Mouse (Mus musculus): ENCODE measurements around the gene Fam161b. TPM values are rescaled to one million over a fixed set of nuclear protein-coding genes. Genes with fewer than 3 reads are reported as not detected.

Gene Fam161b
- polyA plus RNA-seq, 1 experiment from 2014 or later = 19.9 TPM

- H3K9me3 ChIP-seq (ENCODE audit: control insufficient read depth, low read length) = no peaks in the 10 kb centered on the region
- H3K9ac ChIP-seq (replicated peaks; ENCODE audit: low read depth, low read length) = no peak overlapping the region
- no peak for ATAC-seq (ENCODE audit: low read depth)
- peaks cover 3% of the 10 kb centered on the region; the same call in 1 of the 2 replicates for H3K36me3 ChIP-seq (ENCODE audit: control insufficient read depth, insufficient read depth, low read length)
- no peaks in the 10 kb centered on the region for H3K27me3 ChIP-seq (ENCODE audit: control insufficient read depth, insufficient read depth, low read length)
- H3K27ac ChIP-seq (ENCODE audit: low read depth, low read length) = no peak overlapping the region
- WGBS = 92% methylated on average over 5 of the region's 5 CpGs
- no peak overlapping the region for H3K4me2 ChIP-seq (ENCODE audit: low read depth, low read length)
- H3K4me1 ChIP-seq (ENCODE audit: control insufficient read depth, insufficient read depth, low read length) = no peaks in the 10 kb centered on the region
- no peak overlapping the region for H3K4me3 ChIP-seq (ENCODE audit: low read depth, low read length)
Measured at GRCm38 (mm10) chr12:84304101-84304500, 57.5 kb downstream of the Fam161b start.

- Histone ChIP-seq H3K36me3 (ENCODE audit: control insufficient read depth, insufficient read depth, low read length) (peaks cover 3% of the 10 kb centered on the region; the same call in 1 of the 2 replicates), H3K9me3 (ENCODE audit: control insufficient read depth, low read length) (no peaks in the 10 kb centered on the region), H3K4me2 (ENCODE audit: low read depth, low read length) (no peak overlapping the region), H3K27me3 (ENCODE audit: control insufficient read depth, insufficient read depth, low read length) (no peaks in the 10 kb centered on the region), H3K27ac (ENCODE audit: low read depth, low read length) (no peak overlapping the region), H3K9ac (replicated peaks; ENCODE audit: low read depth, low read length) (no peak overlapping the region), H3K4me3 (ENCODE audit: low read depth, low read length) (no peak overlapping the region), H3K4me1 (ENCODE audit: control insufficient read depth, insufficient read depth, low read length) (no peaks in the 10 kb centered on the region)
- ATAC-seq (ENCODE audit: low read depth) = no peak
- WGBS = 99% methylated on average over 2 of the region's 2 CpGs
Measured at GRCm38 (mm10) chr12:84299265-84299664, 62.4 kb downstream of the Fam161b start.

DNA sequence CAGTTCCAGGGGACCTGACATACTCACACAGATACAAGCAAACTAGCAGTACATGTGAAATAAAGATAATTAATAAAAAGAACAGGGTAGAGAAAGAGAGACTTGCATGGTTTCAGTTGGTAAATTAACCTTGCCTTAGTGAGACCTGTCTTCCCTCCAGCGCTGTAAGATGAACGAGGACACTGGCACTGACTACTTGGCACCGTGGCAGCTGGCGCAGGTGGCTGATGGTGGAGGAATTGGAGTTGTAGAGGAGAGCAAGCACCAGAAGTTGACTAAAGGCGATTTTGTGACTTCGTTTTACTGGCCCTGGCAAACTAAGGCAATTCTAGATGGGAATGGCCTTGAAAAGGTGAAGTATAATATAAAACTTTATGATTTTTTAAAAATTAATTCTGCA is 63.8 kb downstream of the Fam161b start:
- peaks cover 3% of the 10 kb centered on the region; the same call in 1 of the 2 replicates for H3K36me3 ChIP-seq (ENCODE audit: control insufficient read depth, insufficient read depth, low read length)

More for the DNA sequence above, 63.8 kb downstream of the Fam161b start:
- Histone ChIP-seq H3K4me3 (ENCODE audit: low read depth, low read length) (no peak overlapping the region), H3K9ac (replicated peaks; ENCODE audit: low read depth, low read length) (no peak overlapping the region), H3K4me1 (ENCODE audit: control insufficient read depth, insufficient read depth, low read length) (no peaks in the 10 kb centered on the region), H3K4me2 (ENCODE audit: low read depth, low read length) (no peak overlapping the region), H3K27me3 (ENCODE audit: control insufficient read depth, insufficient read depth, low read length) (no peaks in the 10 kb centered on the region), H3K27ac (ENCODE audit: low read depth, low read length) (no peak overlapping the region), H3K9me3 (ENCODE audit: control insufficient read depth, low read length) (no peaks in the 10 kb centered on the region)
- ATAC-seq (ENCODE audit: low read depth) = no peak
- WGBS = 96% methylated on average over 6 of the region's 6 CpGs

Other genes starting within 250 kb of the Fam161b start
- 6.8 and 6.9 TPM in 2 replicates for gene Dnal1, start 247.5 kb downstream of the Fam161b start, polyA plus RNA-seq (2014; fragmentation: Nextera tagmentation; extraction: Ambion mirVana)
- gene Pnma1, start 213.3 kb downstream of the Fam161b start, polyA plus RNA-seq (2014; fragmentation: Nextera tagmentation; extraction: Ambion mirVana) = 3.4 and 3.9 TPM in 2 replicates
- 4.2 and 4.5 TPM in 2 replicates for gene Elmsan1, start 143.0 kb downstream of the Fam161b start, polyA plus RNA-seq (2014; fragmentation: Nextera tagmentation; extraction: Ambion mirVana)
- gene Ptgr2, start 76.6 kb downstream of the Fam161b start, polyA plus RNA-seq (2014; fragmentation: Nextera tagmentation; extraction: Ambion mirVana) = 14.1 and 16.8 TPM in 2 replicates
- gene Zfp410, start 45.0 kb downstream of the Fam161b start, polyA plus RNA-seq (2014; fragmentation: Nextera tagmentation; extraction: Ambion mirVana) = 68.0 and 76.9 TPM in 2 replicates
- 48.4 and 50.9 TPM in 2 replicates for gene Coq6, start 176 bp downstream of the Fam161b start, polyA plus RNA-seq (2014; fragmentation: Nextera tagmentation; extraction: Ambion mirVana)
- gene Entpd5, start 47.2 kb upstream of the Fam161b start, polyA plus RNA-seq (2014; fragmentation: Nextera tagmentation; extraction: Ambion mirVana) = 13.0 and 14.2 TPM in 2 replicates
- 4.0 and 5.2 TPM in 2 replicates for gene Bbof1, start 47.2 kb upstream of the Fam161b start, polyA plus RNA-seq (2014; fragmentation: Nextera tagmentation; extraction: Ambion mirVana)
- gene Rnf113a2, start 55.4 kb upstream of the Fam161b start, polyA plus RNA-seq (2014; fragmentation: Nextera tagmentation; extraction: Ambion mirVana) = 22.7 and 25.4 TPM in 2 replicates
- gene Aldh6a1, start 89.2 kb upstream of the Fam161b start, polyA plus RNA-seq (2014; fragmentation: Nextera tagmentation; extraction: Ambion mirVana) = 41.7 and 45.1 TPM in 2 replicates
- gene Lin52, start 89.6 kb upstream of the Fam161b start, polyA plus RNA-seq (2014; fragmentation: Nextera tagmentation; extraction: Ambion mirVana) = 30.8 and 35.0 TPM in 2 replicates
- gene Vsx2, start 207.9 kb upstream of the Fam161b start, polyA plus RNA-seq (2014; fragmentation: Nextera tagmentation; extraction: Ambion mirVana) = 7.2 and 8.0 TPM in 2 replicates